Mouse (Mus musculus) cerebellum, adult 8-10 months (tissue): ENCODE results near the gene Enah.

Experiments
- DNase-seq: peaks from one replicate; pipeline ENCODE4 v3.0.0; 2022

Enah gene

DNA sequence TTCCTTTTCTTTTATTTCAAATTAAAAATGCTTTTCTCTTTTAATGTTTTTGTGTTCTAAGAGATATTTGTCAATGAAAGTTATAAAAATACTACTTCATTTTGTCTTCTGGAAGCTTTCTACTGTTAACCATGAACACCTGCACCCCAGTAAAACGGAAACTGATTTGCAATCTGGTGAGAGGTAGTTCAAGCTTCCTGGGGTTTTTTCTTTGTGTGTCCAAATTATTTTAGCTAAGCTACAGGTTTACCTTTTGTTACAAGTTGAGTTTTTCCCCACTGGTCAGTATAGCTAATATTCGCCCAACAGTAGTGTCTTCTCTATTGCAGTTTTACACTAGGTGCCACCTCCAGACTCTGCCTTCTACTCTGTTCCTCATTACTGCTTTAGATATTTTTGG, 62.1 kb downstream of the Enah start:
- DNase-seq: no peak

GRCm38 (mm10) chr1:181953547-181953946, 66.2 kb downstream of the Enah start:
- DNase-seq: no peak

DNA sequence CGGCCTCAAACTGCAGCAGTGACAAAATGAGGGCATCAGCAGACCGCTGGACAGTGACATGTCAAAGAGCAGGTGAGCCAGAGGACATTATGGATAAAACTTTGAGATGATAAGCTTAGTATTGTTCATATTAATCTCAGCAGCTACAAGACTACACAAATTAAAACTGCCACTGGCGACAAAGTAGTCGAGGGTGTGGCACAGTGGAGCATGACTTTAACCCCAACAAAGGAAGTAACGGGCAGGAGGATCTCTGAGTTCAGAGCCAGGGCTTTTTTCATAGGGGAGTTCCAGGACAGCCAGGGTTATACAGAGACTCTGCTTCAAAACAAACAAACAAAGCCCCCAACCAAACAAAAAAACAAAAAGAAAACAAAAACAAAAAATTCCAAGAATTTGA, 68.5 kb downstream of the Enah start:
- no peak for DNase-seq

DNA sequence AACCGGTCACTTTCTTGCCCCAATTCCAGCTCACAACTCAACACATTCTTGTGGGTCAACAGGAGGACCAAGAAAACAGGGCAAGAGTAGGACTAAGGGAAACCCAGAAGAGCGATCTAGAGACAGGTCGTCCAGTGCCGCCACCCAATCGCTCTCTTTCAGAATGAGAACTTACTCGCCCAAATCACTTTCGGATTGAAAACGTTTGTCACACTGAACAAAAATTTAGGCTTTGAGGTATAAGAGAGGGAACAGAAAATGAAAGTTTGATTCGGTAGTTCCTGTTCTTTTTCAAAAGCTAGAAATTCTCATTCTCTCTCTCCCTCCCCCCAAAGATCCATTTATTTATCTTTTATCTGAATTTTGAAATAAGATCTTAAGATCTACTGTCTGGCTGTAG, 69.1 kb downstream of the Enah start:
- DNase-seq: no peak

GRCm38 (mm10) chr1:181948191-181948590, 71.6 kb downstream of the Enah start:
- no peak for DNase-seq

- no peak for DNase-seq
Observed at GRCm38 (mm10) chr1:181937064-181937463, 82.7 kb downstream of the Enah start.

DNA sequence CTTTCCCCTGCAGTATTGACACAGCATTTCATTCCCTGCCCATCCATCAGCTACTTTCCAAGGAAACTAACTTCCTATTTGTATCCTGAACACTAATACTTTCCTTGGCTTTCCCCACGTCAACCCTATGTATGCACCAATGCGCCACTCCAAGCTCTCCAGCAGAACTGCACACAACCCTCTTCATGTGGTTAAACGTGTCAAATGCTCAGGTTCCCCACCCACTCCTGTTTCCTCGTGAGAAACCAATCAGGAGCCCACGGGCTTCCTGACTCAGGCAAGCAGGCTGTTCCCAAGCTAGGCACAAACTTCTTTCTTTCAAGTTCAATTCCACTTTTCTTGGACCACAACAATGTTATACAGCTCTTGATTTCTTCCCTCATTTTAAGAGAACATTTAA, 91.4 kb downstream of the Enah start:
- DNase-seq: no peak

GRCm38 (mm10) chr1:181923384-181923783, 96.4 kb downstream of the Enah start:
- DNase-seq: no peak

GRCm38 (mm10) chr1:181921580-181922494, 98.0 kb downstream of the Enah start:
- no peak for DNase-seq

DNA sequence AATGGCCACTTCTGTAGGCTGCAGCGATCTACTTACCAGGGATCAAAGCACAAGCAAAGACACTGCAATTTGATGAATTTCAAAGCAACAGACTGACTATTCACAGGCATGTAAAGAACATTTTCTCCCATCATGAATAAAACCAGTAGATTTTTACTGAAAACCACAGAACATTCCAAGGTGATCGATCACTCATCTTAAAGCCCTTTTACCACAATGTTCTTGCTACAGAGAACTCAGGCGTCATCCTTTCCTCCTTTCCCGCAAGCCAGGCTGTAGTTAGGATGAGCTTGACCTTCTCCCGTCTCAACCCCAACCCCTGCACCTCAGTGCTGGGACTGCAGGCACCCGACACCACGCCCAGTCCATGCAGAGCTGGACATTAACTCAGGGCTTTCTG, 107.9 kb downstream of the Enah start:
- DNase-seq: no peak

DNA sequence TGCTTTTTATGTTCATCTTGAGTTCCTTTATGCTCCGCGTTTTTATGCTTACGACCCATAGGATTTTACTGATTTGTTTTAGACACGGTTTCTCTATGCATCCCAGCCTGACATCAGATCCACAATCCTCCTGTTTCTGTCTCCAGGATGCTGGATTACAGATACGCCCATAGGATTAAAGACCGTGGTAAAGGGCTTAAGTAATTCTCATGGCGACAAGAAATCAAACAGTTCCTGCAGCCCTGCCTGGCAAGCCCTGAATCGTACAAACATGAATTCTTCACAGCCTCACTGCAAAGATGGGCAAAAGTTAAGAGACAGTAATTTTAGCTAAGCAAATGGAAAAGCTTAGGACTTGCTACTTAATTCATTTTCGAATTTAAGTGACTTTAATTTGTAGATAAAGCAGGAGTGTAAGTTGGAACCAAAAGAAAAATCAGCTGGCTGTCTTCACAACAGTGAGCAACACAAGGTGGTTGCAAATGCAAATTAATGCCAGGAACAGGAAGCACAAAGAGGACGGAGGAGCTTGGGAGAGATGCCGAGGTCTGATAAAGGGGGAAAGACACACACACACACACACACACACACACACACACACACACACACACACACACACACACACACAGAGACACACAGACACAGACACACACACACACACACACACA, 118.0 kb downstream of the Enah start:
- no peak for DNase-seq

DNA sequence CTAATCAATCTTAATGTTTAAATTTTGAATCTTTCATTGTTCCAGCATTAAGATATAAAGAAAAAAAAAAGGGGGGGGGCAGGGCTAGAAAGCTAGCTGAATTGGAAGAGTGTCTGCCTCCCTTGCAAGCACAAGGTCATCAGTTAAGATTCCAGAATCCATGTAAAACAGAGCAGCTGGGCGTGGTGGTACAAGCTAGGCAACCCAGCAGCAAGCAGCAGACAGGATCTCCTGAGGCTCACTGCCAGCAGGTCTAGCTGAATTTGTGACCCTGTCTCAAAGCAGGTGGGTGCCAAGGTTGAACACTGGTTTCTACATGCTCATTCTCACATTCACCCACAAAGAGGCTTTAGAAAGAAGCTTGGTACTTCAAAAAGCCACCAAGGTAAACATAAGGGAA, 118.9 kb downstream of the Enah start:
- DNase-seq: no peak

- no peak for DNase-seq
Observed at GRCm38 (mm10) chr1:181898961-181899360, 120.8 kb downstream of the Enah start.

- no peak for DNase-seq
Observed at GRCm38 (mm10) chr1:181896991-181897390, 122.8 kb downstream of the Enah start.

- no peak for DNase-seq
Observed at GRCm38 (mm10) chr1:181893721-181894120, 126.1 kb downstream of the Enah start.

- no peak for DNase-seq
Observed at GRCm38 (mm10) chr1:181889670-181890069, 130.1 kb downstream of the Enah start.

DNA sequence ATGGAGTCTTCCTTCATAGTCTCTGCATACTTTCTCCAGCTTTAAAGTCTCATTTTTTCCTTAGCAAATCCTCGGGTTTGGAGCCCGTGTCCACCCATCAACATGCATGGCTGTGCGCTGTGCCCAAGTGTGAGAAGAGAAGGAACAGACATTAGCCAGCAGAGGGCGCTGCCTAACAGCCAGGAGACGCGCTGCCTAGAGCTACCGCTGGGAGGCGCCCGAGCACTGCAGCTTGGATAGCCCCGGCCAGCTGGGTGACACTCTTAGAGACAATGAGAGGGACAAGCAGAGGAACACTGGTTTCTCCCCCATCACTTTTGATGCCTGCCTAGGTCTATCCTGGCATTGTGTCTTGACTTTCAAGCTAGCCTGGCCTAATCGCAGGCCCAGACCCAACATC, 131.0 kb downstream of the Enah start:
- DNase-seq: peak; percentile 92

DNA sequence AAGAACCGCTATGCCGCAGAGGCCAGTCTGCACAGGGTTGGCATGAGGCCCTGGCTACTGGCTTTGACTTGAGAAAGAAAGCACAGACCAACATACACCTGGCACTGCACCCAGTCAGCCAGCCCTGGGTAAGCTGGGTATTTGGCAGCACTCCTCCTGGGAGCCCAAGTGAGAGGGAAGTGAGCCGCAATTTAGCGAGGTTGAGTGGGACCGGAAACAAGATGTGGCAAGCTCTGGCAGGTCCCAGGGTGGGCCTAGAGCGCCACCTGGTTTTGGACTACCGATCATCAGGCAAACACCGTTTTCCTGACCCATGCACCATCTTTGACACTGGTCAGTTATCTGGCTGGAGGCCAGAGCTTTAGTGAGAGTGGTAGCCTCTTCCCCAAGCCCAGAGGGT, 138.3 kb downstream of the Enah start:
- DNase-seq: peak; percentile 52

GRCm38 (mm10) chr1:181880752-181881325, 139.0 kb downstream of the Enah start:
- no peak for DNase-seq

- DNase-seq: no peak
Observed at GRCm38 (mm10) chr1:181878436-181878835, 141.4 kb downstream of the Enah start.

DNA sequence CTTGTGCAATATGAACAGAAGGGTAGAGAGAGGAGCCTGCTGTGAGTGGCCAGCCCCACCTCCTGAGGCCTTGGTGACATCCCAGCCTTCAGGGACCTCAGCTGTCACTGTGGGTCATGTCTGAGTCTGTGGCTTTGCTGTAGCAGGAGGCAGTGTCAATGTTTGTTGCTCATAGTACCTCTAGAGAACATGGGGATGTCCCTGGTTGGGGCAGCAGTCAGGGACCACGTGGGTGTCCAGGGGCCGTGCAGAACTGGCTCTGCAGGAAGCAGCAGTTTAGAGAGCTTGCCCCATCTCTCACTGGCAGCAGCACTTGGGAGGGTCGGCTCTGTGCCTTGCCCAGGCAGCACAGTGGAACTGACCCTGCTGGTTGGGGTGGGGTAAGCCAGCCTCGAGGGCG, 142.7 kb downstream of the Enah start:
- no peak for DNase-seq

GRCm38 (mm10) chr1:181876656-181877055, 143.1 kb downstream of the Enah start:
- DNase-seq: no peak

DNA sequence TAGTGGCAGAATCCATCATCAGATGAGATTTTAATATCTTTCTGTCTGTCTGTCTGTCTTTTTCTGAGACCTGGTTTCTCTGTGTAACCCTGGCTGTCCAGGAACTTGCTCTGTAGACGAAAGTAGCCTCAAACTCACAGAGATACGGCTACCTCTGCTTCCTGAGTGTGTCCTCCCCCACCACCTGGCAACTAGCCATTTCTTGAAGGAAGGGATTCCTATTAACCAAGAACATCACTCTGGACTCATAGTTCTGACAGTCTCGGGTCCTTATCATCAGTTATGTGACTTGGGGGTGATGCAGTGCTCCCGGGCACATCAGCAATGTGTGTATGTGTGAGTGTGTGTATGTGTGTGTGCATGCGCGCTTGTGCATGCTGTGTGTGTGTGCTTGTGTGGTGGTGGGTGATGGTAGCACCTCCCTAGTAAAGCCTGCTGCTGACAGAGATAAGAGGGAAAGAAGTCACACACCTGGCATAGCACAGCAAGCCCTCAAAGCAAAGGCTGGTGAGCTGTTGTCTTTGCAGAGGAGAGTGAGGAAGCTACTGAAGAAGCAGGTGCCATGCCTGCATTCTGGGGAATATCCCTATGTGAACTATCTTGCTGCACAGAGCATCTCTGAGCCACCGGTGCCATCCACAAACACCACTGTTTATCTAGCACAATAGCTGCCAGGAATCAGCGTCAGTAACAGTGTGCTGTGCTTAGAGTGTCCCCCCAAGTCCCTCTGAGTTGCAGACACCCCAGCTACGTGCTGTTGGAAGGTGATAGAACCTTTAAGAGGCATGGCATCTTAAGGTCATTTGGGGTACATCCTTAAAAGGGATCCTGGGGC, 146.5 kb downstream of the Enah start:
- no peak for DNase-seq
